Mouse (Mus musculus): ENCODE results near the gene Ap4b1. TPM values are rescaled to one million over a fixed set of nuclear protein-coding genes. Genes with fewer than 3 reads are reported as not detected.
"Not testable (repeated sequence)": the region's sequence is repeated elsewhere in the genome, so short reads cannot be mapped to it uniquely, and the experiment has no call there.

Ap4b1 gene
- polyA plus RNA-seq, 1 experiment, result 14.8 TPM

DNA sequence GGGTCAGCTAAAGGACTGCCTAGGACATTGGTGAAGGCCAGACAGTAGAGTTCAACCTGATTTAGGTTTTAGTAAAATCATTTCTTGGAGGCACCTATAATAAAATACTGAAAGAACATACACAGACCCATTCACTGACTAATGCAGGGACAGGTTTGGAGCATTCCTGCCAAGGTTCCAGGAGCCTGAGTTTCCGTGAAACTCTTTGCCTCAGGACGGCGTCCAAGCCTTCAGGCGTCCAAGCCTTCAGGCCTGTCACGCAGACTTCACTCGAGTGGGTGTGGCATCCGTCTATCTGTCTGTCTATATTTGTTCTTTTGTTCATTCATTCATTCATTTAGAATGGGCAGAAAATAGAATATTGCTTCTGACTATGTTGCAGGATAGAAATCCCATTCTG lies 21.8 kb downstream of the Ap4b1 start:
- no peaks in the 10 kb centered on the region for H3K4me1 ChIP-seq (ENCODE audit: control insufficient read depth, insufficient read depth, low read length)
- H3K27ac ChIP-seq (ENCODE audit: insufficient read depth, low read length), result no peak overlapping the region
- TF ChIP-seq CTCF (IDR thresholded peaks at IDR 0.05; ENCODE audit: extremely low read depth, insufficient read depth, low read length), result no peak
- TF ChIP-seq POLR2A (IDR thresholded peaks at IDR 0.05; ENCODE audit: extremely low read depth, insufficient read depth, low read length), result no peak

GRCm38 (mm10) chr3:103832426-103832825 lies 23.1 kb downstream of the Ap4b1 start, which contains the start of gene Bcl2l15:
Gene Bcl2l15 (plus strand): TSS chr3:103832601.
- Histone ChIP-seq H3K4me1 (ENCODE audit: control insufficient read depth, insufficient read depth, low read length) (no peaks in the 10 kb centered on the region), H3K27ac (ENCODE audit: insufficient read depth, low read length) (no peak within 1 kb of the TSS), H3K4me3 (ENCODE audit: insufficient read depth, low read length) (no peak within 1 kb of the TSS)
- TF ChIP-seq CTCF (IDR thresholded peaks at IDR 0.05; ENCODE audit: extremely low read depth, insufficient read depth, low read length), result no peak
- TF ChIP-seq POLR2A (IDR thresholded peaks at IDR 0.05; ENCODE audit: extremely low read depth, insufficient read depth, low read length), result no peak

More for the DNA sequence above, 21.8 kb downstream of the Ap4b1 start:
- H3K4me3 ChIP-seq (ENCODE audit: insufficient read depth, low read length), result no peak overlapping the region

DNA sequence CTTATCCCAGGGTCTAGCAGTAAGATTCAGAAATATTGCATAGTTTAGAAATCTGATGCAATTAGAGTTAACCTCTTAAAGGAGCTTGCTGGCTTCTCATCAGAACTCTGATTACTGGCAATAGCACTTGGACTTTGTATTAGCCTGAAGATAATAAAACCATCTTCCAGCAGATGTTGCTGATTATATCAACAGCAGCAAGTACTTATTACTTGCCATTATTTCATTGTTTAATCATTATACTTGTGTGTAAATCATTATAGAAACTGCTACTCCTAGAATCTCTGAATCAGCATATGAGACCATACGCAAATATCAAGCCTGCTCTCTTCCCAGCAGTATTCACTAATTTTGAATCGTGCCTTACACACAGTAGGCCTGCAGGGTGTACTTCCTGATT lies 24.7 kb downstream of the Ap4b1 start:
- H3K4me3 ChIP-seq (ENCODE audit: insufficient read depth, low read length), result no peak overlapping the region
- H3K27ac ChIP-seq (ENCODE audit: insufficient read depth, low read length), result no peak overlapping the region
- no peaks in the 10 kb centered on the region for H3K4me1 ChIP-seq (ENCODE audit: control insufficient read depth, insufficient read depth, low read length)
- no peak for TF ChIP-seq CTCF (IDR thresholded peaks at IDR 0.05; ENCODE audit: extremely low read depth, insufficient read depth, low read length)
- TF ChIP-seq POLR2A (IDR thresholded peaks at IDR 0.05; ENCODE audit: extremely low read depth, insufficient read depth, low read length), result no peak

GRCm38 (mm10) chr3:103835272-103835950 lies 26.1 kb downstream of the Ap4b1 start:
- no peak overlapping the region for H3K4me3 ChIP-seq (ENCODE audit: insufficient read depth, low read length)

GRCm38 (mm10) chr3:103835951-103836310 lies 26.6 kb downstream of the Ap4b1 start:
- no peak for TF ChIP-seq POLR2A (IDR thresholded peaks at IDR 0.05; ENCODE audit: extremely low read depth, insufficient read depth, low read length)
- no peak for TF ChIP-seq CTCF (IDR thresholded peaks at IDR 0.05; ENCODE audit: extremely low read depth, insufficient read depth, low read length)
- no peak overlapping the region for H3K27ac ChIP-seq (ENCODE audit: insufficient read depth, low read length)

More at GRCm38 (mm10) chr3:103835272-103835950, 26.1 kb downstream of the Ap4b1 start:
- TF ChIP-seq CTCF (IDR thresholded peaks at IDR 0.05; ENCODE audit: extremely low read depth, insufficient read depth, low read length) (no peak), POLR2A (IDR thresholded peaks at IDR 0.05; ENCODE audit: extremely low read depth, insufficient read depth, low read length) (no peak)
- no peaks in the 10 kb centered on the region for H3K4me1 ChIP-seq (ENCODE audit: control insufficient read depth, insufficient read depth, low read length)
- H3K27ac ChIP-seq (ENCODE audit: insufficient read depth, low read length), result no peak overlapping the region

DNA sequence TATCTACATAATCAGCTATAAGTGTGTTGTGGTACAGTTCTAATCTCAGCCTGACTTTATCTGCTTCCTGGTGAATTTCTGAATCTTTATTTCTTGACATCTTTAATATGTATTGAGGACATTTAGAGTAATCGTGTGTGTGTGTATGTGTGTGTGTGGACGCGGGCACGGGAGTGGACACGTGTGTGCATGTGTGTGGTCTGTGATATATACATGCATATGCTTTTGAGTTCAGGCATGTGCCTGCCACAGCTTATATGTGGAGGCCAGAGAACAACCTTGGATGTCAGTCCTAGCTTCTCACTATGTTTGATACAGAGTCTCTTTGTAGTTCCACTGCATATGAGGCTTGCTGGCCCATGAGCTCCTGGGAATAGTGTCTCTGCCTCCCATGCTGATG lies 27.1 kb downstream of the Ap4b1 start:
- Histone ChIP-seq H3K4me1 (ENCODE audit: control insufficient read depth, insufficient read depth, low read length) (no peaks in the 10 kb centered on the region), H3K4me3 (ENCODE audit: insufficient read depth, low read length) (no peak overlapping the region), H3K27ac (ENCODE audit: insufficient read depth, low read length) (no peak overlapping the region)
- TF ChIP-seq POLR2A (IDR thresholded peaks at IDR 0.05; ENCODE audit: extremely low read depth, insufficient read depth, low read length), result no peak
- TF ChIP-seq CTCF (IDR thresholded peaks at IDR 0.05; ENCODE audit: extremely low read depth, insufficient read depth, low read length), result no peak

More at GRCm38 (mm10) chr3:103835951-103836310, 26.6 kb downstream of the Ap4b1 start:
- no peak overlapping the region for H3K4me3 ChIP-seq (ENCODE audit: insufficient read depth, low read length)
- no peaks in the 10 kb centered on the region for H3K4me1 ChIP-seq (ENCODE audit: control insufficient read depth, insufficient read depth, low read length)

DNA sequence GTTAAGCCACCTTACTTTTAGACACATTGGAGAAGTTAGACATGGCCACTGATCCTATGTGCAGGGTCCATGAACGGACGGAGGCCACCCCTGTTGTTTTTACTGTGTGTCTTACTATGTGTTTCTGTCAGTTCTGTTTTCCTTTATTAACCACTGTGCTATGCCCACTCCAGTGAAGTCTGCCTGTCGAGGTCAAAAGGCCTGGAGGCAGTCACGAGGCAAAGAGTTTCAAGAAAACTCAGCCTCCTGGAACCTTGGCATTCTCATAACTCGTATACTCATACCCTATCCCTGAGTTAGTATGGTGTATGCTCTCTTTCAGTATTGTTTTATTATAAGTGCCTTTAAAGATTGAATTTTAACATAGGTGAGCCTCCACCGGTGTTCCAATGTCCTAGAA lies 30.4 kb downstream of the Ap4b1 start:
- H3K27ac ChIP-seq (ENCODE audit: insufficient read depth, low read length), result no peak overlapping the region
- no peak overlapping the region for H3K4me3 ChIP-seq (ENCODE audit: insufficient read depth, low read length)
- no peak for TF ChIP-seq POLR2A (IDR thresholded peaks at IDR 0.05; ENCODE audit: extremely low read depth, insufficient read depth, low read length)
- no peak for TF ChIP-seq CTCF (IDR thresholded peaks at IDR 0.05; ENCODE audit: extremely low read depth, insufficient read depth, low read length)
- H3K4me1 ChIP-seq (ENCODE audit: control insufficient read depth, insufficient read depth, low read length), result no peaks in the 10 kb centered on the region

GRCm38 (mm10) chr3:103840195-103840594 lies 30.9 kb downstream of the Ap4b1 start:
- H3K4me3 ChIP-seq (ENCODE audit: insufficient read depth, low read length); H3K27ac ChIP-seq (ENCODE audit: insufficient read depth, low read length); H3K4me1 ChIP-seq (ENCODE audit: control insufficient read depth, insufficient read depth, low read length): not testable (repeated sequence)

DNA sequence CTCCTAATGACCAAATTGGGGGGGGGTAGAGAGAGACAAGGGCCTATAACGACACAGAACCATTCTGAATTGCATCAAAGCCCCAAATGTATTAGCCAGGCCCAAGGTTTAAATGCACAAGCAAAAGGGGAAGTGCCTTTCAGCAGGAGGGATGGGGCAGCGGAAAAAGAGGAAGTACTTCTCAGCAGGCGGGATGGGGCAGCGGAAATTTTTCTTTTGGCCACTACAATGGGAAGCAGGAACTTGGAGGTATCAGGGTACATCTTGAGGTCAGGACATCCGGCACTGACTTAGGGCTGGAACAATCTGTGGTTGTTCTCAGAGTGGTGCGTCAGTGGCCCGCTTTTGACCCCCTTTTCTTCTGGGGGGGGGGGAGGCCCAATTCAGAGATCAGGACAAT lies 31.6 kb downstream of the Ap4b1 start:
- not testable (repeated sequence) for H3K4me1 ChIP-seq (ENCODE audit: control insufficient read depth, insufficient read depth, low read length); H3K27ac ChIP-seq (ENCODE audit: insufficient read depth, low read length); H3K4me3 ChIP-seq (ENCODE audit: insufficient read depth, low read length)

GRCm38 (mm10) chr3:103850644-103851363 lies 41.5 kb downstream of the Ap4b1 start:
- Histone ChIP-seq H3K4me1 (ENCODE audit: control insufficient read depth, insufficient read depth, low read length) (no peaks in the 10 kb centered on the region), H3K4me3 (ENCODE audit: insufficient read depth, low read length) (no peak overlapping the region), H3K27ac (ENCODE audit: insufficient read depth, low read length) (no peak overlapping the region)
- TF ChIP-seq CTCF (IDR thresholded peaks at IDR 0.05; ENCODE audit: extremely low read depth, insufficient read depth, low read length), result no peak
- no peak for TF ChIP-seq POLR2A (IDR thresholded peaks at IDR 0.05; ENCODE audit: extremely low read depth, insufficient read depth, low read length)

All from cortical plate, adult 2 months (tissue).